Mouse (Mus musculus) activated CD4-positive, CD25-positive, alpha-beta regulatory T cell, adult 4 months (primary cell): ENCODE data around the gene Tspan18. TPM values are rescaled to one million over a fixed set of nuclear protein-coding genes. Genes with fewer than 3 reads are reported as not detected.

Experiments
- ATAC-seq: one replicate; pipeline ENCODE4 v1.8.0; 2017
- polyA plus RNA-seq, 2 experiments: library from polyadenylated mRNA; unstranded; fragments of 100-300 nt; shearing (Covaris generic); gene quantifications; one replicate each; pipeline ENCODE4 v1.2.1; 2017

Gene Tspan18
- under 1 TPM in 1 of 2 experiments, not detected in 1; 0.54 TPM for polyA plus RNA-seq

DNA sequence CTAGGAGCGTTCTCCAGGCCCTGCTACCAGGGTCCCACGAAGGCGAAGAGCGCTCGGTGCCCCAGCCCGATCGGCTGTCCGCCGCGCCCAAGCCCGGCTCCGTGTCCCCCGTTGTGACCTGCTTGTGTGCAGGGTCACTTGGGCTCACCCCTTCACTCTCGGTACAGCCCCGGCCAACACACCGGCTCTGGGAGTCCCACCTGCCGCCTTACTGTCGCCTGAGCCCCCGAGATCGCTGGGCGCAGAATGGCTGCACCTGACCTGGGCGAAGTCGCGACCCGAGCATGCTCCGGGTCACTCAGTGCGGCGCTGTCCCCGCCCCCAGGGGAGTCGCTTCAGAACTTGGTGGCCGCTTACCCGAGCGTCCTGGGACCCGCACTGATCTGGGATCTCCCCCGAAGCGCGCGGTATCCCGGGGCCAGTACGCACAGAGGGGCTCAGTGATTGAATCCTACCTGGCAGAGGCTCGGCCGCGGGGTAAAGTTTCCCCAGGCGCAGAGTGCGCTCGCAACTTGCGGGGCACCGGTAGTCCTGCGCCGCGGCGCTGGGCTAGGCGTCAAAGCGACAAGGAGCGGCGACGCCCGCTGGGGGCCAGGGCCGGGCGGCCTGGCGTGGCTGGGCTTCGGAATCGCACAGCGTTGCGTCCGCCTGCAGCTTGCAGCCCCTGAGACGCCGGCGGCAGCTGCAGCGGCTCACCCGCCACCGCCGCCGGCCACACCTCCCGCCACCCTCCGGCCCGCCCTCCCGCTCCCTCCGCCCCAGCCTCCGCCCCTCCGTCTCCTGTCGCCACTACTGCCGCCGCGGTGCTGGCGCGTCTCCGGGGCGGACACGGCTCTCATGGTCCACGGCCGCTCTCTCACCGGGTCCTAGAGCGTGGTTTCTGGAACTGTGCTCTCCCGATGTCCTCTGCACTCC, at the start of gene Tspan18:
Gene Tspan18 (minus strand): TSS at position 689 of the 915 bp plus-strand sequence.
- ATAC-seq = peak; percentile 49

DNA sequence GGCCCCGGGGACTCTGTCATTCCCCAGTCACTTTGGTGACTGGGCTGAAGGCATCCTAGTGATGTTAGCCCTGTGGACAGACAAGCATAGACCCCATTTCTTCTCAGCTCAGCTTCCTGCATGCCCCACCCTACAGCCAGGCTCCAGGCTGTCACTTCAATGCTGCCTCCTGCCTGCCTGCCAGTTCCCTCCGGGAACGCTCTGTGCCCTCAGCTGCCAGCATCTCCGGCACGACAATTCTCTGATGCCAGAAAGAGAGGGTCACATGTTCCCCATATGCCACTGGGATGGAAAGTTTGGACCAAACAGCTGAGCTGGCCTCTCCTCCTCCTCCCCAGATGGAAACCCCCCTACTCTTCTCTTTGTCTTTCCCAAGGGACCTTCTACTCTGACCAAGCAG, 49.5 kb upstream of the Tspan18 start:
- ATAC-seq = no peak

DNA sequence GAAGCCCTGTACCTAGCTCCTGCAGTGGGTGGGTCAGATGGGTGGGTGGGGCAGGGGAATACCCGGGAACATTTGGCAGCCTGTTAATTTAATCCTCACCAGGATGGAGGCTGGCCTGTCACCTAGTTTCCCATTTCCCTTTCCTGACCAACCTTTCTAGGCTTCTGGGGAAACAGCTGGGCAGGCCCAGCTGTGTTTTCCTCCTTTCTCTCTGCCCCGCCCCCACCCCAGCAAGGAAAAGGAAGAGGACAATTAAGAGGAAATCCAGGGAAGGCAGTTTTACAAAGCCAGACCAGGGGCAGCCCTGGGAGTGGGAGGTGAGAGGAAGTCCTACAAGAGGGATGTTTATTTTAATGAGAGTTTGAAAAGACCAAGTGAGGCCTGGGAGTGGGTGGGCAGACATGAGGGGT, 46.4 kb upstream of the Tspan18 start:
- ATAC-seq = no peak

DNA sequence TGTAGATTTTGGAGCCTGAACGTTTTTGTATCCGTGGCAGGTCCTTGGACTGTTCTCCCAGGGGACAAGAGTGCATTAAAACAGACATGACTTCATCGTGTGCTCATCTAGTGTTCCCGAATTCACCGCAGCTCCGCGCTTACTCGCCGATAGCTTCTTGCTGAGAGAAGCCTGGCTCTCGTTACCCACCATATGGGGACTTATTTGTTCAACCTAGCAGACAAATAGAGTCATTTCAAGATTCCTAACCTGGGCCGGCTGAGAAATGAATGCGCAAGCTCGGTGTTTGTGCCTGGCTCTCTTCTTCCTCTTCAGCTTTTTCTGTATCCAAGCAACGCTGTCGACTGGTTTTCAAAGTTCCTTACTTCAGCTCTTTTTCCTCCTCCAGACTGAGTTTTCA, 43.5 kb upstream of the Tspan18 start:
- ATAC-seq = no peak

DNA sequence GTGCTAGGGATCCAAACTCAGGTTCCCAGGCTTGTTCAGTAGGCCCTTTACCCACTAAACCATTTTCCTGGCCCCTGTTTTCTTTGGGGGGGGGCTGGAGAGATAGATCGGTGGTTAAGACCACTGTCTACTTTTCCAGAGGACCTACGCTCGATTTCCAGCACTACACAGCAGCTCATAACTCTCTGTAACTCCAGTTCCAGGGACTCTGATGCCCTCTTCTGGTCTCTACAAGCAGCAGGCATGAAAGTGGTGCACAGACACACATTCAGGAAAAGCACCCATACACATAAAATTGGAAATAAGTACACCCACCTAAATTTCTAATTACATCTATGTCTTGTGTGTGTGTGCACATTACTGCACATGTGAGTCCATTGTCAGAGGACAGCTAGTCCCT, 42.9 kb upstream of the Tspan18 start:
- ATAC-seq = no peak

DNA sequence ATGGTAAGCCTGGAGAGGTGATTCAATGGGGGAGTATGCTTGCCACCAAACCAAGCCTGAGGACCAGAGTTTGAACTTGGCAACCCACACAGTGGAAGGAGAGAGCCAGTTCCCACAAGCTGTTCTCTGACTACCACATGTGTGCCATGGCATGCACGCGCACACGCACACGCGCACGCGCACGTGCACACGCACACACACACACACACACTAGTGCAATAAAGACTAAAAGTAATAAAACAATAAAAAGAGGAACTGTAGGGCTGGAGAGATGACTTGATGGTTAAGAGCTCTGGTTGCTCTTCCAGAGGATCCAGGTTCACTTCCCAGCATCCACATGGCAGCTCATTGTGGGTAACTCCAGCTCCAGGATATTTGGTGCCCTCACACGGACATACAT, 38.6 kb upstream of the Tspan18 start:
- ATAC-seq = no peak

DNA sequence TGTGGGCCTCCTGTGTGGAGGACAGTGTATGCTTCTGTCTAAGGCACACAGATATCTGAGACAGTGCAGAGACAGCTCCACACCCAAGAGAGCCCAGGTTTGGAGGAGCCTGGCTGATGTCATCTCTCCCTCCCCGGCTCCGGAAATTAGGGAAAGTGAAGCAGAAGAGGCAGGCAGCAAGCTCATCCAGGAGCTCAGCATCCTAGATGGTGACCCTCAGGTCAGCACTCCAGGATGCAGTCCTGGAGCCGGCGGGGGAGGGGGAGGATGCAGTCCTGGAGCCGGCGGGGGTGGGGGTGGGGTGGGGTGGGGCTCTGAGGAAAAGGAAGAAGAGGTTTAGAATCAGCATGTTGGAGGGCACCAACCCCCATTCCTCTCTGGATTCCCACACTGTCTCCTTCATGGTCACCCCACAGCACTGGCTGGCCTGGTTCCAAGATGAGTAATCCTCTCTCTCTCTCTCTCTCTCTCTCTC, 37.8 kb upstream of the Tspan18 start:
- ATAC-seq = no peak

DNA sequence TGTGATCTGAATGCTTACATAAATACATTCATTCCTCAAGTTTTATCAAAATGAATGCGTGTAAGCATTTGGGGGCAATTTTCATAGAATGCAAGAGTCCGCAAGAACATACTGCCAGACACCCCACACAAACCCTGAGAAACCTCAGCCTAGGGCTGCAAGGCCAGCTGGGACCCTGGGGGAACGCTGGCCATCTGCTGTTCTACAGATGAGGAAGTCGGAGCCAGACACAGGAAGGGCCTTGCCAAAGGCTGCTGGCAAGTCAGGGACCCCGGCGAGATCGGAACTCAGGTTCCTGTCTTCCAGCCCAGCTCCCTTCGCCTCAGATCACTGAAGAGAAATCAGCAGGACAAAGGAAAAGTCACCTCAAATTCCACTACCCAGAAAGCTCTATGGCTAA, 34.6 kb upstream of the Tspan18 start:
- ATAC-seq = no peak

DNA sequence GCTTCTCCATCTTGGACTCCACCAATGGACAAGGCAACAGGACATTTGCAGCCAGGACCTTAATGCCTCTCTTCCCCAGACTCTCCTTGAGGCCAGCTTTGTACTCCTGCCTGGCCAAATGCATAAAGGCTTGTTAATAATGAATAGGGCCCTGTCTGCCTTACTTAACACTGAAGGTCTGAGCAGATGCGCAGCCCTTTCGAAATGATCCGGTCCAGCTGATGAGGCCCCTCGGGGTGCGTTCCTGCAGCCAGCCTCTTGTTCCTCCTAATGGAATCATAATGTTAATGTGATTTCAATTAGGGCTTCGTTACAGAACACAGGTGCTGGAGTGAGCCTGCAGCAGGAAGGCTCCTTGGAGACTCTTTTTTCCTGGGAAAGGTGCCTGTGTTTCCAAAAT, 33.7 kb upstream of the Tspan18 start:
- ATAC-seq = no peak

DNA sequence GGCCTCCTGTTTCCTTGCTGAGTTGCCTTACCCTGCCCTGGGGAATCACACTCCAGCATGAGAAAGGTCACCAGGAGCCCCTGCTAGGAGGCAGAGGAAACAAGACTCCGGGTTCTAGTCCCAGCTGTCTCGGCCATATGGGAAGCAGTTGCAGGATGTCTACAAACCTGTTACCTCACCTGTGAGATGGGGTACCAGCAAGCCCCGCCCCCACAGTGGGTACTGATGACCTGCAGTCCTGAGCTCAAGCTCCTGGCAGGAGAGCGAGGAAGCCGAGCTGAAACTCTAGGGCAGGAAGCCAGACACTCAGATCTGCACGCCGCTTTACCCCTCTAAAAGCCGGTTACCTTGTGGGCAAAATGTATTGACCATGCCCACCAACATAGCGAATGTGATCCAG, 31.1 kb upstream of the Tspan18 start:
- no peak for ATAC-seq

DNA sequence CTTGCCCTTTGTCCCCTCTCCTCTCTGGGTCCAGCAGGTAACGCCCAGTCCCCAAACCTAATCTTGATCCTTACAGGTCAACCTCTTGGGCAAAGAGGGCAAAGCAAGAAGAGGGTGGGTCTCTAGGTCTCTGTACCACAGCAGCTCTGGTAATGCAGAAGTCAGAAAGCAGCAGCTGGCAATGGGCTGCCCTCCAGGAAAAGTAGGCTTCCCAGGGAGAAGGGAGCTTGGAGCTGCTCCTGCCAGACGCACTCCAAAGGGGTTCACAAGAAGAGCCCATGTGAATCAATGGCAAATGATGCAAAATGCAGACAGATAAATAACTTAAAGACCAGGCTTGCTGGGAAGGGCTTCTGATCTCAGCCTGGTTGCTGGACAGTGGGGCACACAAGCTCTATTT, 30.6 kb upstream of the Tspan18 start:
- ATAC-seq = no peak

DNA sequence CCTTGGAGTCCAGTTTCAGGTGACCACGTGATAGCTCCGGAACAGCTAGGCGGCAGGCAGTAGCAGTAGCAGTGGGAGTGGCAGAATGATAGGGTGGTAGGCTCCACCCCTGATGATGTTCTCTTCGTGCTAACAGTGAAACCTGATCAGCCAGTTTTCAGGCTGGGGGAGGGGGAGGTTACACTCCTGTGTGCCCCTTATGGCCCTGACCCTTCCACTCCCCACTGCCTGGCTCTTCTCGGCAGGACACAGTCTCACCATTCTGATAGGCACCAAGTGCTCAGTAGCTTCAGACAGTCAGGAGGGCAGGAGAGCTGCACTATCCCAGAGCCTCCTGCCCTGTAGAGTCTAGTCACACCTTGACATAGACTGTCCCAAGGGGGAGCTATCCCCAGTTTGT, 27.1 kb upstream of the Tspan18 start:
- no peak for ATAC-seq

DNA sequence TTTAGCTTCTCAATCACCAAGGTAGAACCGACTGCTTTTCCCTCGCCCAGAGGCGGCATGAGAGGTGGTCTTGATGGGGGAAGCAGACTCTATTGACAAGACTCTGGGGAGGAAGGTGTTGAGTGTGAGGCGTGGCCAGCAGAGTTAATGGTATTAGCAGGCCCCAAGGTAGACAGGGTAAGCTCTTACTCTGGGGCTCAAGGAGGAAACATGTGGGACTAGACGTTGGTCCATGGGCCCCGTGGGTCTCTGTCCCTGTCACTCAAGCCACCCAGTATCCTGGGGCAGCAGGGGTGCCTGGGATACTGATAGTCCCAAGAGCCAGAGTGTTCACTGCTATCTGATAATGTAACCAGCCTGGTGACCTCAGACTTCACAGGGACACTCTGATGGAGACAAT, 26.0 kb upstream of the Tspan18 start:
- ATAC-seq = no peak

DNA sequence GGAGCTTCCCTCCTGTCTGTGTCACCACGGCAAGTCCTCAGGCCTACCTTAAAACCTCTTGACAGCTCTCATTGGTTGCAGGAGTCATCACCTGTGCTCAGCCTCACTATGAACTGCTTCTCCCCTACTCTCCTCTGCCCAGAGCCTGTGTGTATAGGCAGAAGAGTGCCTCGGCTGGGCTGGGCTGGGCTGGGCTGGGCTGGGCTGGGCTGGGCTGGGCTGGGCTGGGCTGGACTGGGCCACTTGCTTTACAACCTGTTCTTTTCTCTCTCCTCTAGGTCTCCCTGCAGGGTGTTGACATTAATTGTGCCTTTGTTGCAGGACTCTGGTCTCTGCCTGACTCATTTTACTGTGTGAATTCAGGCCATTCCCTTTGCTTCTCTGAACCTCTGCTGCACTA, 23.1 kb upstream of the Tspan18 start:
- ATAC-seq = no peak

DNA sequence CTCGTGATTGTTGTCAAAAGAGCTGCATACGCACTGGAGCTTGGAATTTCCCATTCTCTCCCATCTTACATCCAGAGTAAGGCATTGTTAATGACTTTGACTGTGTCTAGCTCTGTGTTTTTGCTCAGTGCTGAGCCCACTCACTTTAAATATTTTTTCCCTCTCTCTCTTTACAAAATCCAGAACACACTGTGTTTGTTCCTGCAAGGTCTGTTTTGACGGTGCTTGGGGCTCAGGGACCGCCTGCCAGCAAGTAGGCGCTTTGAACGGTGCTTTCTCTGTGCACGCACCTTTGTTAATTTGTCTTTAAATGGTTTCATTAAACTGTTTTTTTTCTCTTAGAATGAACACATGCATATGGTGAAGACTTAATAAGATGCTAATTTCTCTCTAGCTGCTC, 21.5 kb upstream of the Tspan18 start:
- ATAC-seq = no peak

DNA sequence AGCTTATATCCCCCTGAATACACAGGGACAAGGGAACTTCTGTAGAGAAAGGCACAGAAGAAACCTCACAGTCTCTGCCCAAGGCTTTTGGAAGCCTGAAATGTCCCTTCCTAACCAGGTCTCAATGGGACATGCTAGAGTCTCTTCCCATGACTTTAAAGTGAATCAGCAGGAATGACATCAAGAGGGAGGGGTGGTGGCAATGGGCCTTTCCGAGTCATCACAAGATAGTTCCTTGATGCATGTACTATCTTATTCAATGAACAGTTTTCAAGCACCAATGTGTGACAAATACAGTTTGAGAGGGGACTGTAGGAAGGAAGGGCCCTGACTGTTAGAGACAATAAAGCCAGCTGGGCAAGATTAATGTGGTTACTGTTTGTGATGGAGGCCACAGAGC, 20.3 kb upstream of the Tspan18 start:
- no peak for ATAC-seq

DNA sequence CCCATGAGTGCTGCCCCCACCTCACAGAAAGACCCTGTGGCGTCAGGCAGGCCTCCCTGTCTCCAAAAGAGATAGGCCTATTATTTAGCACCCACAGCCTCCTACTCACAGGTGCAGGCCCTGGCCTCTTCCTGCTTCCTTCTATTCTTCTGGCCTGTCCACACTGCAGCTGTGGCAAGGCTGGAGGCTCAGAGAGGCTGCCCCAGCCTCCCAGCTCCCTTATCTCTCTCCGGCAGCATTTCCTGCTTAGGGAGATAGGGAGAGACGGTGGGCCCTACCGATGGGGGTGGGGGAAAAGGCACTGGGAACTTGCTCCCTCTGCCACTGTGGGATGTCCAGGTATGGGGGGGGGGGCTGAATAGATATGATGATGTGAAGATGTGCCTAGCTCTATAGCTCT, 19.4 kb upstream of the Tspan18 start:
- ATAC-seq = no peak

DNA sequence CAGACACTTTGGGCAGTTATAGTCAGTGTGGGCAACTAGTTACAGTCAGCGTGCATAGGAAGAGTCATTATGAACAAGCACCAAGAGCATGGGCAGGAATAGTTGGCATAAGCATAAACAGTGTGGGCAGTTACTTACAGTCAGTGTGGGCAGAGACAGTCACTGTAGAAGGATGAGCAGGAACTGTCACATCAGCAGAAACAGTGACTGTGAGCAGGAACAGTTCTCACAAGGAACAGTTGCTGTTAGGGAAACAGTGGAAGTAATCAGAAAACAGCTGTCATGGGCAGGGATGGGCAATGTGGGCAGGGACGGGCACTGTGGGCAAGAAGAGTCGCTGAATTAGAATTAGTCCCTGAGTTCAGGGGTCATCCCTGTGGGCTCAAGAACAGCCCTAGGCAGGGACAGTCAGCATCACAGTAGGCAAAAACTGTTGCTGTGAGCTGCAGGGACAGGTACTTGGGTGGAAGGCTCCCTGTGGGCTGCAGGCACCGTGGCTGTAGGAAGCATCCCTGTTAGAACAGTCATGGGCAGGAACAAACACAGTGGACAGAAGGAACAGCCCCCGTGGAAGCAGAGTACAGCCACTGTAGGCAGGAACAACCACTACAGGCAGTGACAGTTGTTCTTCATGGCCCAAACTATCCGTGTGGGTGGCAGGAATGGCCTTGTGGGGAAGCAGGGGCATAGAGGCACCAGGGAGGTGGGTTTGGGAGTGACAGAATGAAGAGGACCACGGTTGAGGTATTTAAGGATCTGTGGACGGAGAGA, 18.8 kb upstream of the Tspan18 start:
- no peak for ATAC-seq

DNA sequence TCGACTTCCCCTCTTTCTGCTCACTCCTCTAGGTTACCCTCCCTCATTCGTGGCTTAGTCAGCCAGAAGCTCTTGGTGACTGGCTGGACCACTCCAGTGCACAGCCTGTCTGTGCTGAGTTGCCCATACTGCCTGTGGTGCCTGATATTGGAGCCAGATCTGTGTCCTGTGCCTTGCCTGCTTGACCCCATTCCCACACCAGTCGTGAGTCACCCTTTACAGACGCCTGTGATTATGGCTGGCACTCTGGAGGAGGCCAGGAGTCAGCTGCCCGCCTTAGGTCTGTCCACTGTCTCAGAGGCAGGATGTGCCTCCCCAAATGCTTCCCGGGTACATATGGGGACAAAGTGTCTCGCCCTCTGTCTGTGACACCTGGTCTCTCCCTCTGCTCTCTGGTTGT, 17.0 kb upstream of the Tspan18 start:
- ATAC-seq = no peak

DNA sequence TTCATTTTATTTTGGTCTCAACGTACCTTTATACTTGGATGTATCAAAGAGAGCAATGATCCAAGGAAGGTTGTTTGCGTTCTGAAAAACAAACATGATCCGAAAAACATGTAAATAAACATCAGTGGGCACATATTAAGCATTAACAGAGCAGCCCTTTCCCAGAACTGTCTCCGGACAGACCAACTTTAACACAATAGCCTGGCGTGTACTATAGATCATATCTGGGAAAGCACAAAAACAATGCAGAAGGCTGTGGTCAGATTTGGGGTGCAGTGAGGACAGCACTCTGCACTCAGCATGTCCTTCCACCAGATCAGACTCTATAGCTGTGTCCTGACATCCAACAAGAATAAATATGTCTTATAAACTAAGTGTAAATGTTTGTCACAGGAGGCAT, 12.7 kb upstream of the Tspan18 start:
- ATAC-seq = no peak

DNA sequence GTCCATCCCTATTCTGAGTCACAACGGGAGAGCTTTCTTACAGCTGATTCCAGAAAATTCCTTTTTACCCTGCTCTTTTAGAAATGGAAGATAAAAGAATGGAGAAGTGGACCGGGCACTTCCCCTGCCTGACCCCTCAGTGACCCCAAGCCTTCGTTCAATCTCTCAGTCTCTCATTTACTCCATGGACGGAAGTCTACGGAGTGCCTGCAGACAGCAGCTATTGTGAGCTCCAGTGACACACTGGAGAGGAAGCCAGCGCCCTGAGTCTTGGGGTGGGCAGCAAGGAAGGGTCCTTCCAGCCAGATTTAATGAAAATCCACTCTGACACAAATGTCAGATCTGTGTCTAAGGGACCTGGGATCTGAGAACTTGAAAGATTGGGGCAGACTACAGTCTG, 12.3 kb upstream of the Tspan18 start:
- no peak for ATAC-seq

DNA sequence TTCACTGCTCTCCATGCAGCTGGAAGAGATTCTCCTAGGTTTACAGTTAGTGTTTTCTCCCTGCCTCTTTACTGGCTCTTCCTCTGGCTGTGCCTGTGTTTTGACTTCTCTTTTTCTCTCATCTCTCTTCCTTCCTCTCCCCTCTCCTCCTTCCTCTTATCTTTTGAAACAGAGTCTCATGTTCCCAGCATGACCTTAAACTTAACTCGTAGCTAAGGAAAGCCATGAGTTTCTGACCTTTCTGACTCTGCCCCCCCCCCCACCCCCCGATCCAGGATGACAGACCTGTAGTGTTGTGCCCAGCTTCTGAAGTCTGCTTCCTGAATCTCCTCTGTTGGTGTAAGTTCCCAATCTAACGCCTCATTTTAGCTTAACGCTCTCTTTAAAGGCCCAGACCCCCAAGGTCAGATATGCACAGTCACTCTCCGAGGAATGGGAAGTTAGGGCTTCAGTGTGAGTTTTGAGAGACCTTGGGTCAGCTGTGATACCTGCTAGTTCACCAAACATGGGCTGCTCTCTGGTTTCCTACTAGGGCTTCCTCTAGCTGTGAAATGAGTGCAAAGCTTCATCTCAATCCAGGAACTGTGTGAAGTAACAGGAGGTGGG, 11.5 kb upstream of the Tspan18 start:
- no peak for ATAC-seq

DNA sequence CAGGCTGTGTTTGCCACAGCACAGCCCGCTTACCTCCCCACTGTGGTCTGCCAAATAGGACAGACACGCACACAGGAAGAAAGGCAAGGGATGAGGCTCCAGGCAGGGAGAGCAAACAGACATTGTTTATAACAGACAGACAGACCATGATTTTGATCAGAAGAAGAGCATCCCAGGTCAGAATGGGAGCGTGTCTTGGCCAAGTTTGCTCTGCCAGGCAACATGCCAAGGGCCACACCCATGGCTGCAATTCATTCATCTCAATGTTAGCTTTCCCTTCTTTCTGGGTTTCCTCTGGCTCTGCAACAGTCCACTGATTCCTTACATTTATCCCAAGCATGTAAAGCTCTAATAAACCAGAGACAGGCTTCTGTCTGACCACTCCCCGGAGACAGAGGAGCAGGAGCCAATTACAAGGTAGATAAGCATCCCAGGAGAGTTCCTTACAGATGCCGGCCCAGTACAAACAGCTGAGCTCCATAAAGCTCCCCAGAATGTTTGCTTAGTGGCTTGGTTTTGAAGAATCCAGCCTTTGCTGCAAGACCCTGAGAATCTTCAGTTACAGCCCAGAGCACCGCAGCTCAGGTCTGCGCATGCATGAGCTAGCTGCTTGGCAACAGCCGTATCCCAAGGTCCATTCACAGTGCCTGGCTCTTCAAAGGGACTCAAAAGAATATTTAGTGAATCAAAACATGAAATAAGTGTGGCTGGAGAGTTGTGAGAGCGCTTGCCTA, 5.2 kb upstream of the Tspan18 start:
- no peak for ATAC-seq
